Mouse (Mus musculus) small intestine, adult 2 months (tissue): ENCODE measurements around the gene Rrp1b.

Source experiments
- CTCF ChIP-seq: fragments of 200-500 bp; IDR thresholded peaks from 2 replicates; pipeline ENCODE4 v1.5.1; 2012; ENCODE audit warnings: low read depth, mild to moderate bottlenecking, control low read depth, inconsistent platforms, low read length, moderate library complexity, mixed read lengths; ENCODE audit not compliant: insufficient replicate concordance, insufficient read length; ENCODE audit errors: extremely low read depth
- POLR2A ChIP-seq: fragments of 200-500 bp; IDR thresholded peaks from 2 replicates; pipeline ENCODE4 v1.6.1; 2012; ENCODE audit warnings: low read depth, mild to moderate bottlenecking, control low read depth, inconsistent platforms, low read length, moderate library complexity

- TF ChIP-seq CTCF (no peak), POLR2A (no peak)
Measured at GRCm38 (mm10) chr17:32061219-32061618, 25.3 kb downstream of the Rrp1b start.
